Mouse (Mus musculus) splenic B cell, adult 2 months (primary cell): ENCODE measurements around the gene Pex16.

Experiments
- DNase-seq: peaks from one replicate; pipeline ENCODE4 v3.0.0-alpha.2; 2011; ENCODE audit warnings: low read depth, low spot score
- H3K27me3 ChIP-seq: 2 replicates; pipeline ENCODE4 v1.6.1; 2012; ENCODE audit warnings: mild to moderate bottlenecking, low read length, moderate library complexity, mixed read lengths; ENCODE audit not compliant: control insufficient read depth, poor library complexity, insufficient read depth, severe bottlenecking
- H3K36me3 ChIP-seq: 2 replicates; pipeline ENCODE4 v1.6.1; 2012; ENCODE audit warnings: mild to moderate bottlenecking, low read length, moderate library complexity, mixed read lengths; ENCODE audit not compliant: control insufficient read depth, poor library complexity, insufficient read depth, severe bottlenecking

Pex16 gene

DNA sequence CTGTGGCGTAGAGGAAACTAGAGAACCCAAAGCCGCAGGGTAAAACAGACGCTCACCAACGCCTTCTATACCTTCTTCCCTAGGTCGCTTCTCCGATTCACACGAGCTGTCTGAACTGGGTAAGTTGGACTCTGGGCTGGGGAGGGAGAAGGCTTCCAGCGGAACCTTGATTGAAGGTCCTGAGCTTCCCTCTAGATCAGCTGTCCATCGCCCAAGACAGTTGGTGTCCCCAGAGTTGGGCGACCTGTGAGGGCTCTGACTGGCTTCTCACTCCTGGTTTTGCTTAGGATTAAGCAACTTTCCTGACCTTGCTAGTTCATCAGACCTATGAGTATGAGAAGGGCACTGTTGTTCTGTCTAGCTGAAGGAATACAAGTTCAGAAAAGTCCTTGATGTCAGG, 1.3 kb downstream of the Pex16 start:
- Histone ChIP-seq H3K27me3 (no peaks in the 10 kb centered on the region), H3K36me3 (peaks cover 6% of the 10 kb centered on the region)
- DNase-seq, result no peak

DNA sequence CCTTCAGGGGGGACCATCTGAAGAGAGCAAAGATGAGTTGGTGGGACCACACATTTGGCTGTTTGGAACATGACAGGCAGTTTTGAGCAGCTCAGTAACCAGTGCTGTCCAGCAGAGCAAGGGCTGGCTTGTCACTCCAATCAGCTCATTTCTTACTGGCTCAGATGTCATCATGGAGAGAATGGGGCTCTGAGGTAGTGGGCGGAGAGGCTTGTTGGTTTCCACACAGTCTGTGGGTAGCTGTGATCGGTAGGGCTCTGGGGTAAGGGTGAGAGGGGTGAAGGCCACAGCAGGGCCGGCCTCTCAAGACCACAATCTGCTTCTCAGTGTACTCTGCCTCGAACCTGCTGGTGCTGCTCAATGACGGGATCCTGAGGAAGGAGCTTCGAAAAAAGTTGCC, 1.8 kb downstream of the Pex16 start:
- Histone ChIP-seq H3K27me3 (no peaks in the 10 kb centered on the region), H3K36me3 (peaks cover 6% of the 10 kb centered on the region)
- no peak for DNase-seq

DNA sequence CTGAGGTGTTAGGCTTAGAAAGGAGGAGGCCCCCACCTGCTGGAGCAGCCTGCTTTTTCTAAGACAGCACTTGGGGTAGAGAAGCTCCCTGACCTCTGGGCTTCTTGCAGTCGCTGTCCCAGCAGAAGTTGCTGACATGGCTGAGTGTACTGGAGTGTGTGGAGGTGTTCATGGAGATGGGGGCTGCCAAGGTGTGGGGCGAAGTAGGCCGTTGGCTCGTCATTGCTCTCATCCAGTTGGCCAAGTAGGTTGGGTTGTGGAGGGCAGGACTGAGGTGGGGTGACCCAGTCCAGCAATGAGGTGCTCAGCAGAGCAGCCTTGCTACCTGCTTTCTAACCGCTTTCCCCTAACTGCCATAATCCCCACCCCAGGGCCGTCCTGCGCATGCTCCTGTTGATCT, 2.8 kb downstream of the Pex16 start:
- H3K27me3 ChIP-seq, result no peaks in the 10 kb centered on the region
- H3K36me3 ChIP-seq, result peaks cover 6% of the 10 kb centered on the region
- DNase-seq, result no peak

DNA sequence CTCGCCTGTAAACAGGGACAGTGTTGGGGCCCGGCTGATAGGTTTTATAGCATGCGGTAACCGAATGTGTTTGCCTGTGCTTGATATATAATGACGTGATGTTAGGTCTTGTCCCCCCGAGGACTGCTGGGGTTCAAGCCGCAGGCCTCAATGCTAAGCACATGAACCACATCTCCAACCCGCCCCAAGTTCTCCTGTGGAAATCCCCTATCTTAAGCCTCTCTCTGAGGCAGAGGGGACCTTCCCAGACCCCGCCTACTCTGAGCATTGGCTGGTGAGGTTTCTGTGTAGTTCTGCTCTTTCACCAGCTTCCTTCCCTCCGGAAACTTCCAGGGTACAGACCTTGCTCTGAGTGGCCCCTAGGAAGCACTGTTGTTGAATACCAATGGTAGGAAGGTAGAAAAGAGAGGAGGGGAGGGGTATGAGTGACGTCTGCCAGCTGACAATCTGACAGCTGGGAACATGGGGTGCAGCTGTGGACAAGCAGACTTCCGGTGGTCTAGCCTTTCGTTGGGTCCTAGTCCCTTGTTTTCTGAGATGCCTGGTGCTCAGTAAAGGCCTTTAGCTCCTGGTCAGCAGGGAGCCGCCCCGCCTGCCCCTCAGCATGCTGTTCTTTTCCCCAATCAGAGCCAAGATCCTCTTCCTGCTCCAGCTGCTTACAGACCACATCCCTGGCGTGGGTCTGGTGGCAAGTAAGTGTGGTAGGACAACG, 5.5 kb downstream of the Pex16 start:
- DNase-seq, result peak; percentile 46
- H3K36me3 ChIP-seq, result peaks cover 6% of the 10 kb centered on the region
- H3K27me3 ChIP-seq, result no peaks in the 10 kb centered on the region

DNA sequence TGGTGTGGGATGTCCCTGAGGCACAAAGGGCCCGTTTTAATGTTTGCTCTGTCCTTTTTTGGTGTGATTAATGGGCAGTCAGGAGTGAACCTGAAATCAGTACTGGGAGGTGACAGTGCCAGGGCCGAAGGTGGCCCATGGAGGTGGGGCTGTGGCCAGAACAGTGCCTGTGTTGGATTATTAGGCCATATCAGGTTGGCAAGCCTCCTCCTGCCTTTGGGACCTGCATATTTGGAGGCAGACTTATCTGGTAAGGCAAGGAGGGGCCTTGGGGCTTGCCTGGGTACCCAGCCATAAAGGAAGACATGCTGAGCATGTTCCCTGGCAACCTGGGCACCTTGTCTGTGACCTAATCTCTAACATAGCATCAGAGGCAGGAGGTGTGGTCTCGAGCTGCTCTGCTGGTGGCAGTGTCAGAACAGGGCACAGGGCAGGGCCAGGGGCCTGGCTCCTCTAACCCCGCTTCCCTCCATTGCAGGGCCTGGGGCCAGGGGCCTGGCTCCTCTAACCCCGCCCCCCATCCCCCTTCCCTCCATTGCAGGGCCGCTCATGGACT, 6.1 kb downstream of the Pex16 start:
- DNase-seq, result no peak
- Histone ChIP-seq H3K27me3 (no peaks in the 10 kb centered on the region), H3K36me3 (peaks cover 6% of the 10 kb centered on the region)

DNA sequence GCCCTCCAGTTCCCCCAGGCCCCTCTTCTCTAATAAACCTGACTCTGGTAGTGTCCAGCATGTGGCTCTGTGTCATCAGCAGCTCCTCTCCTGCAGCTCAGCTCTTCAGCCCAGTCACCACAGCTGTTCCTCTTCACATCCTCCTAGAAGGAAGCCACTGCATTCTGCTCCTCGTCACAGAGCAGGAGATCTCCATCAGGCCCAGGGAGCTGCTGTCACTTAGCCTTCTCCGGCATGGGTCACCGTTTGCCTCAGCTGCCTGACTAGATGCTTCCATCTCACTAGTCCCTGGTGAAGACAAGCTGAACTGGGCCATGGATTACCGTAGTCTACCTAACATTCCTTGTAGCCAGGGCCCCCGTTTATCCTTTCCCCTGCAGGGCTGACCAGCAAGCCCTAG, 6.7 kb downstream of the Pex16 start:
- no peak for DNase-seq
- H3K27me3 ChIP-seq, result no peaks in the 10 kb centered on the region

DNA sequence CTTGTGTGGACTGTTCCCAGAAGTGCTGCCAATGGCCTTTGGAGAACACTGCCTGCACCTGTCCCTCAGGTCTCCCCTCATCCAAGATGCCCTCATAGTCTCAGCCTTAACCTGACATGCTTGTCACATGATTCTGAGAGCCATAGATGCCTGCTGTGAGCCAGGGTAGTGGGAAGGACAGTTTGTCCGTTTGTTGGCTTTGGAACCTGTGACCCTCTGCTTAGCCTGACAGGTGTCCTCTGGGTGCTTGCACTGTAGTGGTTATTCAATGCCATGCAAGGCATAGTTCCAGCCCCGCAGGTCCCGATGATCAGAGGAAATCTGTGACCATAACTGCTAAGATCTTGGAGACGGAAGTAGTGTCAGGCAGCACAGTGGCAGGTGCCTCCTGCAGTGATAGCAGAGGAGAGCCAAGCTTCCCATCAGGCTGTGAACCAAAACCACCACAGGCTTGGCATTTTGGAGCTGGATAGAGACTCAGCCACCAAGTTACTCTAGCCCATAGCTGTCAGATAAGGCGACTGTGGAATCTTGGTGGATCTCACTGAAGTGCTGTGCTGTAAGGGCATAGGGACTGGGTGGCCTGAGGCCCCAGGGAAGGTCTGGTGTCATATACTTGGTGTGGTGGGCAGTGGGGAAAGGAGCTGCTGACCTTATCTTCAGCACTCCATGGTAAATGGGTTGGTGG, 7.6 kb downstream of the Pex16 start, which contains the start of gene 1700029I15Rik:
1700029I15Rik (plus strand) TSS at position 638 of the 688 bp plus-strand sequence.
- no peak for DNase-seq
- peaks cover 6% of the 10 kb centered on the region for H3K36me3 ChIP-seq
- H3K27me3 ChIP-seq, result no peaks in the 10 kb centered on the region

More for the DNA sequence above, 6.7 kb downstream of the Pex16 start:
- H3K36me3 ChIP-seq, result peaks cover 6% of the 10 kb centered on the region

DNA sequence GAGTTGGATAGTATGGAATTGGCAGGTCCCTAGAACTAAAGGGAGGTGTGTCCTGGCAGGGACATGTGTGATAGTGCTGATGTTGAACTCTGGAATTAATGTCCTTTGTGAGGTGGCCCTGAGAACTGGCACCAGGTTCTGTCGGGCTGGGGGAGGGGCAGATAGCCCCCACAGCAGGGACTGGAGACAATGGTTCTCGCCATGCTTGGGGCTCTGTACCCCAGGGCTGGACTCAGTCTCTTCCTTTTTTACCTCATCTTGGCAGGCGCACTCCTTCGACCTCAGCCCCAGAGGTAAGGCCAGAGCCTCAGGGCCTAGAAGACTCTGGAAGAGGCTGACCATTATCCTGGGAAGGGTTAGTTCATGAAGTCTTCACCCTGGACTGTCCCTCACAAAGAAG, 8.3 kb downstream of the Pex16 start:
- H3K36me3 ChIP-seq, result peaks cover 6% of the 10 kb centered on the region
- no peaks in the 10 kb centered on the region for H3K27me3 ChIP-seq

DNA sequence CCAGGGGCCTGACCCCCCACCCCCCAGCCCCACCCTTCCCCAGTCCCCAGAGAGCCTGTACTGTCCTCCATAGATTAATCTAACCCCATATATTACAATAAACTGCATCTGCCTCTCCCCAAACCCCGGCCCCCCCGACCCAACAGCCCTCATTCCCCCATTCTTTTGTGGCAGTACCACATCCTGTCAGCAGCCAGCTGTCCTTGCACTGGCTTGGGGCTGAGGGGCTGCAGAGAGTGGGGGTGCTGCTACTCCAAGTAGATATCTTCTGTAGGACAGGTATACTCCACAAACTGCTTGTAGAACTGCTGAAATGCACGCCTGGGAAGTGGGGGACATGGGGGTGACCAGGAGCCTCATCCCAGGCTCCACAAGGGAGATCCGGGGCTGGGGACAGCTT, 9.6 kb downstream of the Pex16 start:
- DNase-seq, result no peak
- Histone ChIP-seq H3K27me3 (no peaks in the 10 kb centered on the region), H3K36me3 (peaks cover 1% of the 10 kb centered on the region)

More for the DNA sequence above, 8.3 kb downstream of the Pex16 start:
- no peak for DNase-seq

DNA sequence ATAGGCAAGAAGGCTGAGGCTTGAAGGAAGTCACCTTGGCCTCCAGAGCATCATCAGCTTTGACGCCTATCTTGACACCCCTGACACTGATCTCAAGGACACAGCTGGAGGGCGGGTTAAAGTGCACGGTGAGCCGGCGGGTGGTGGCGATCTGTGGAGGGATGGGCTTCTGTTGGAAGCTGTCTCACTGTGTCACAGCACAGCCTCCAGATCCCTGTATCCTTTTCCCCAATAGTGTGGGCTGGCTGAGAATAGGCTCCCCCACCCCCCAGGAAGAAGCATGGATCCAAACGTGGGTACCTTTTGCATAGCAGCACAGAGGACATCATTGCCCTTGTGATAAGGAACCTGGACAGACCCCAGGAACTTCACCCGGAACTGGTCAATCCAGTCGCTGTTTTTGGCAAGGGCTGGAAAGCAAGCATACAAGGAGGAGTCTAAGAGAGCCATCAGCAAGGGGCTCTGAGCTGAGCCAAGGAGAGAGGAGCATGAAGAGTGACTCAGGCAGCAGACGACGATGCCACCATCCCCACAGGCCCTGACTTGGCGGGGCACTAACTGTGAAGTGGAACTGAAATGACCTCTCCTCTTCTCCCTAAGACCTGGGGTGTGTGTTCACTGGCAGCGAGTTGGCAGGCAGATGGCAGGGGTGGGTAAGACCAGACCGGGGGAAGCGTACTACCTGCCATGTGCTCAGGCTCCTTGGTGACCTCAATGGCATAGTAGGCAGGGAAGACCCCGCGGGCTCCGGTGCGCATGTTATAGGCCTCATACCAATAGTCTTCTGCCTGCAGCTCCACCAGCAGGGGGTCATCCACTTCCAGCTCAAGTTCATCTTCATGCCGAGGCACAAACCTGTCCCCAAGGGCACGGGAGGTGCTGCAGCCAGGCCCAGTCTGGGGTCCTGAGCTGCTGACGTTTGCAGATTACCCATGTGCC, 10.9 kb downstream of the Pex16 start:
- no peak for DNase-seq
- H3K36me3 ChIP-seq, result no peaks in the 10 kb centered on the region; the same call in 1 of the 2 replicates

DNA sequence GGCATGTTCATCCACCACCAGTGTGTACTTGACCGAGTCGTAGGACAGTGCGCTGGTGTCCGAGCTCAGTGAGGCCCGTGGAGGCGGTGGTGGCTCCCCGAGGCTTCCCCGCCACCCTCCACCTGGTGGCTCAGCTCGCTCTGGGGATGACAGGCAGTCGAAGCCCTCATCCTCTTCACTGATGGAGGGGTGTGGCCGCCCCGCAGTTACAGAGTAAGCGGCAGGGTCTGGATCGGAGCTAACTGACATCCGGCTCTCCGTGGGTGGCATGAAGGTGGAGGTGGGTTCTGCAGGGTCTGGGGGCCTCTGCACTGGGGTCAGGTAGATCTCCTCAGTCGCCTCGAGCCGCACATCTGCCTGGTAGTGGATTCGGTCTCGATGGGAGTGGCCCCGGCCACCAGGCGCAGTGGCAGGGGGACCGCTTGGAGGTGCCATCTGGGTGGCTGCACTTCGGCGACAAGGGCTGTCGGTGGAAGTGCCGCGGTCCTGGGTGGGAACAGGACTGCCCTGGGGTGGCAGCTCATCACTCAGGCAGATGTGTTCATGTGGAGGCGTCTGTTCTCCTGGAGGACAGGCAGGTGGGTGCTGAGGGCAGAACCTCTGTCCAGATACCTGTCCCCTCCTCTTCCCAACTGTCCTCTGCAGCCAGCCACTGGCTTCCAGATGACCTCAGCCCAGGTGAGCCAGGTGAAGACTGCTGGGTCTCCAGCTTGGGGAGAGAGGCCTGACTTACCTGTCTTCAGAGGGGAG, 12.5 kb downstream of the Pex16 start:
- Histone ChIP-seq H3K36me3 (no peaks in the 10 kb centered on the region), H3K27me3 (no peaks in the 10 kb centered on the region; the same call in 1 of the 2 replicates)
- no peak for DNase-seq

More for the DNA sequence above, 10.9 kb downstream of the Pex16 start:
- H3K27me3 ChIP-seq, result no peaks in the 10 kb centered on the region

DNA sequence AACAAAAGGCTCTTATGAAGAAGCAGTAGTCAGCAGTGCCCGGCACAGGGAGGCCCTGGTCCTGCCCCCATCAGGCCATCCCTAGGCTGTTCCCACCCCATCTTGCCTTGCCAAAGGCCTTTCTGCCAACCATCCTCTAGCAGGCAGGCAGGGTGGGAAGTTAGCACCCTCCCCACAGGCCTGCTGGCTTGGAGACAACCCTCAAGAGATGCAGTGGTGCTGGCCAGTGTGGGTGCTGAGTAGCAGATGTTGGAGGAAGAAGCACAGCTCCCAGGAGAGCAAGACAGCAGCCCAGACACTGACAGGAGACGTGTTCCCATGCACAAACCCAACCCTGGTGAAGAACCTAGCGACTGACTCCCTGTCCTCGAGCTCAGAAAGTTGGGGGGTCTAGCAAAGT, 13.2 kb downstream of the Pex16 start:
- no peaks in the 10 kb centered on the region for H3K36me3 ChIP-seq
- H3K27me3 ChIP-seq, result no peaks in the 10 kb centered on the region; the same call in 1 of the 2 replicates
- no peak for DNase-seq

DNA sequence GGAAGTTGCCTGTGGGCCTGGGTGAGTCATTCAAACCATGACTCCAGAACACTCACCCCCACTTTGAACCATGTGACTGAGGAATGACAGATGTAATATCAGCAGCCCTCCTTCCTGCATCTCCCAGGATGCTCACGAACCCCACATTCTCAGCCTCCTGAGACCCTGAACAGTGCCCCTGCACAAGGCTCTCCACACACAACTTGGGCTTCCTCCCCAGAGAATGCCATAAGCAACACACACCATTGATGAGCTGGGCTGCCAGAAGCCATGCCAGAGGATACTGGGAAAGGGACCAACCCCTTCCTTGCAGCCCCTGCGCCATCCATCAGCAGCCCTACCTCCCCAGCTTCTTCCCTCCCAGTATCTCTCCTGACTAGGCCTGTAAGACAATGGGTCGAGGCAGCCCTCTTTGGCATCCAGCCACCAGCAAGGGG, 13.6 kb downstream of the Pex16 start:
- Histone ChIP-seq H3K36me3 (no peaks in the 10 kb centered on the region), H3K27me3 (no peaks in the 10 kb centered on the region; the same call in 1 of the 2 replicates)
- DNase-seq, result no peak
